Mouse (Mus musculus): ENCODE data around the gene Slfn9.
"Not testable (repeated sequence)": the region's sequence is repeated elsewhere in the genome, so short reads cannot be mapped to it uniquely, and the experiment has no call there.

The Slfn9 gene

GRCm38 (mm10) chr11:82956925-82957324, 34.7 kb downstream of the Slfn9 start:
- DNase-seq (ENCODE audit: low read depth, low spot score) = no peak

- DNase-seq (ENCODE audit: low read depth, low spot score) = no peak
Measured at GRCm38 (mm10) chr11:82954631-82955030, 37.0 kb downstream of the Slfn9 start.

GRCm38 (mm10) chr11:82952612-82953542, 38.8 kb downstream of the Slfn9 start:
- DNase-seq (ENCODE audit: low read depth, low spot score) = no peak

- DNase-seq (ENCODE audit: low read depth, low spot score) = no peak
Measured at GRCm38 (mm10) chr11:82951865-82952611, 39.6 kb downstream of the Slfn9 start.

GRCm38 (mm10) chr11:82950736-82951481, 40.7 kb downstream of the Slfn9 start, which contains the start of gene Slfn5:
Gene Slfn5 (plus strand): TSS chr11:82951349.
- DNase-seq (ENCODE audit: low read depth, low spot score) = no peak

GRCm38 (mm10) chr11:82949036-82949435, 42.6 kb downstream of the Slfn9 start:
- DNase-seq (ENCODE audit: low read depth, low spot score) = no peak

- DNase-seq (ENCODE audit: low read depth, low spot score) = no peak
Measured at GRCm38 (mm10) chr11:82947457-82947856, 44.2 kb downstream of the Slfn9 start.

GRCm38 (mm10) chr11:82945636-82946035, 46.0 kb downstream of the Slfn9 start:
- no peak for DNase-seq (ENCODE audit: low read depth, low spot score)

- DNase-seq (ENCODE audit: low read depth, low spot score) = no peak
Measured at GRCm38 (mm10) chr11:82943336-82943735, 48.3 kb downstream of the Slfn9 start.

- no peak for DNase-seq (ENCODE audit: low read depth, low spot score)
Measured at GRCm38 (mm10) chr11:82933186-82933585, 58.4 kb downstream of the Slfn9 start.

- not testable (repeated sequence) for DNase-seq (ENCODE audit: low read depth, low spot score)
Measured at GRCm38 (mm10) chr11:82931671-82932450, 59.8 kb downstream of the Slfn9 start.

GRCm38 (mm10) chr11:82931161-82931560, 60.5 kb downstream of the Slfn9 start:
- not testable (repeated sequence) for DNase-seq (ENCODE audit: low read depth, low spot score)

- DNase-seq (ENCODE audit: low read depth, low spot score) = not testable (repeated sequence)
Measured at GRCm38 (mm10) chr11:82930391-82930955, 61.2 kb downstream of the Slfn9 start.

GRCm38 (mm10) chr11:82929633-82929950, 62.0 kb downstream of the Slfn9 start:
- DNase-seq (ENCODE audit: low read depth, low spot score) = no peak

- no peak for DNase-seq (ENCODE audit: low read depth, low spot score)
Measured at GRCm38 (mm10) chr11:82928897-82929632, 62.6 kb downstream of the Slfn9 start.

All from telencephalon, adult 2 months (tissue).